Mouse (Mus musculus): ENCODE measurements at regions not wholly inside any gene's neighbourhood (a gene's known extent, or its start where the extent isn't known, plus 50 kb on each side); places are given as distances from the start of the nearest gene placed in this dataset.

DNA sequence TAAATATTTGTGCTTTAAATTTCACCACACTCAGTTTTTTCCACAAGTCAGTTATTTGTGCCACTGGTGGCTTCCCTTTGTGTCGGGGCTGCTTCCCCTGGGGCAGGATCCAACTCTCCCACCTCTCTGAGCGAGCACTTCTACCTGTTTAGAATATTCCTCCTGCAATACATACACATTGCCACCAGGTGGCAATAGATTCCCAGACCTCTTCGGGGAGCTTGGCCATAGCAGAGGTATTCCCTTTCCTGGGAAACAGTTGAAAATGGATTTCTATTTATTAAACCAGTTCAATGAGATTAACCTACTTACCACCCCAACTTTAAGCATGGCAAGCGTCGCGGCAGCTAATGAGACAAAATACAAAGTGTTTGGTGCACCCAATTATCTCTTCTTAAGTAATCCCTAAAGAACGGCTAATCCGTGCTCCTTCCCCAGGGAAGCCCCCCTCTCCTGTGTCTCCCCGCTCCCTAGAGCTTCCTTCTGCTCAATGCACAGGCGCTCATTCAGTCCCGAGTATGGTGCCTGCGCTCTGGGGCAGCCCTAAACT, 104.1 kb upstream of the Zc3h12a start:
- 48% methylated on average over 12 of the region's 12 CpGs for WGBS
- no peak overlapping the region for H3K27ac ChIP-seq (ENCODE audit: insufficient read depth, low read length)
- no peaks in the 10 kb centered on the region for H3K36me3 ChIP-seq (ENCODE audit: control insufficient read depth, insufficient read depth, low read length)
- no peak overlapping the region for H3K4me3 ChIP-seq (ENCODE audit: extremely low read depth, insufficient read depth, insufficient read length)
- H3K27me3 ChIP-seq (ENCODE audit: control insufficient read depth, insufficient read depth, low read length): no peaks in the 10 kb centered on the region; the same call in 1 of the 2 replicates
- TF ChIP-seq CTCF (IDR thresholded peaks at IDR 0.05; ENCODE audit: extremely low read depth, insufficient read depth, insufficient read length, insufficient replicate concordance): no peak
- DNase-seq (ENCODE audit: low read depth in 1 of 2, low spot score in 2 of 2): no peak
- H3K4me1 ChIP-seq (ENCODE audit: control insufficient read depth, insufficient read depth, insufficient read length): no peaks in the 10 kb centered on the region

DNA sequence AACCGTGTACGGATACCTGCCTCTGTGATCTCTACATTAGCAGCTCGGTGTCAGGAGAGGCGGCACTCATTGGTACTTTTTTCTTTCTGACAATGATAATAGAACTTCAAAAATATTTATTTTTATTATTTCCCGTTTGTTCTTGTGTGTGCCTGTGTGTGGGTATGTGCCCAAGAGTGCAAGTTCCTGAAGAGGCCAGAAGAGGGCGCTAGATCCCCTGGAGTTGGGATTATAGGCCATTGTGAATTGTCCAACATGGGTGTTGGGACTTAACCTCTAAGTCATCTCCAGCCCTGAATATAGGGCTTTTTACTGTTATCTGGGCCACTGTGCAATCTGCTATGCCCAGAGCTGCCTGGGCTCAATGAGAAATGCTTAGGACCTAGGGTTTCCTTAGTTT, 99.6 kb upstream of the Zc3h12a start:
- TF ChIP-seq CTCF (IDR thresholded peaks at IDR 0.05; ENCODE audit: extremely low read depth, insufficient read depth, insufficient read length, insufficient replicate concordance): no peak
- no peak for TF ChIP-seq POLR2A (IDR thresholded peaks at IDR 0.05; ENCODE audit: low read depth, low read length)
- H3K27ac ChIP-seq (ENCODE audit: insufficient read depth, low read length): no peak overlapping the region
- WGBS: 90% methylated on average over 6 of the region's 6 CpGs

DNA sequence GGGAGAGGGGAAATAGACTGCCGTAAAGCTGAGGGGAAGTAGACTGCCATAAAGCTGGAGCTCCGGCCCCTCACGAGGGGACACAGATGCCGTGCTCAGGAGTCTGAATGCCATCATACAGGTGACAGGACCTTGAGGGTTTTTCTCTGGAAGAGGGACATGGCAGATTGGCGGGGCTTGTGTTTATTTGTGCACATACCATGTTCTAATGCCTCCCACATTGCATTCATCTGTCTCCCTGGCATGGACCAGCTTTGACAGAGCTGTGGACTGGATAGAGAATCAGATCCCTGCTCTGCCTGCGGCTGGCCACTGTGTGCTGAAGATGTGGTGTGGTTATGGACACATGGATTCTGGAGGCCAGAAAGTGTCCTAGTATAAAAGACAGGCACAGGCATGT, 95.3 kb upstream of the Zc3h12a start:
- no peaks in the 10 kb centered on the region for H3K36me3 ChIP-seq (ENCODE audit: control insufficient read depth, insufficient read depth, low read length)
- no peak for DNase-seq (ENCODE audit: low read depth in 1 of 2, low spot score in 2 of 2)
- no peak overlapping the region for H3K4me3 ChIP-seq (ENCODE audit: extremely low read depth, insufficient read depth, insufficient read length)
- no peaks in the 10 kb centered on the region for H3K27me3 ChIP-seq (ENCODE audit: control insufficient read depth, insufficient read depth, low read length)
- TF ChIP-seq CTCF (IDR thresholded peaks at IDR 0.05; ENCODE audit: extremely low read depth, insufficient read depth, insufficient read length, insufficient replicate concordance) (no peak), POLR2A (IDR thresholded peaks at IDR 0.05; ENCODE audit: low read depth, low read length) (no peak)
- H3K27ac ChIP-seq (ENCODE audit: insufficient read depth, low read length): no peak overlapping the region
- H3K4me1 ChIP-seq (ENCODE audit: control insufficient read depth, insufficient read depth, insufficient read length): no peaks in the 10 kb centered on the region
- WGBS: 27% methylated on average over 6 of the region's 6 CpGs

More for the DNA sequence above, 99.6 kb upstream of the Zc3h12a start:
- Histone ChIP-seq H3K36me3 (ENCODE audit: control insufficient read depth, insufficient read depth, low read length) (no peaks in the 10 kb centered on the region), H3K4me3 (ENCODE audit: extremely low read depth, insufficient read depth, insufficient read length) (no peak overlapping the region), H3K27me3 (ENCODE audit: control insufficient read depth, insufficient read depth, low read length) (no peaks in the 10 kb centered on the region; the same call in 1 of the 2 replicates), H3K4me1 (ENCODE audit: control insufficient read depth, insufficient read depth, insufficient read length) (no peaks in the 10 kb centered on the region)
- no peak for DNase-seq (ENCODE audit: low read depth in 1 of 2, low spot score in 2 of 2)

GRCm38 (mm10) chr4:125220314-125220713, 92.7 kb upstream of the Zc3h12a start:
- Histone ChIP-seq H3K36me3 (ENCODE audit: control insufficient read depth, insufficient read depth, low read length) (no peaks in the 10 kb centered on the region), H3K4me3 (ENCODE audit: extremely low read depth, insufficient read depth, insufficient read length) (no peak overlapping the region), H3K4me1 (ENCODE audit: control insufficient read depth, insufficient read depth, insufficient read length) (no peaks in the 10 kb centered on the region), H3K27me3 (ENCODE audit: control insufficient read depth, insufficient read depth, low read length) (no peaks in the 10 kb centered on the region), H3K27ac (ENCODE audit: insufficient read depth, low read length) (no peak overlapping the region)
- 30% methylated on average over 7 of the region's 7 CpGs for WGBS
- DNase-seq (ENCODE audit: low read depth in 1 of 2, low spot score in 2 of 2): no peak
- no peak for TF ChIP-seq CTCF (IDR thresholded peaks at IDR 0.05; ENCODE audit: extremely low read depth, insufficient read depth, insufficient read length, insufficient replicate concordance)
- TF ChIP-seq POLR2A (IDR thresholded peaks at IDR 0.05; ENCODE audit: low read depth, low read length): no peak

GRCm38 (mm10) chr4:125219209-125219608, 91.6 kb upstream of the Zc3h12a start:
- Histone ChIP-seq H3K36me3 (ENCODE audit: control insufficient read depth, insufficient read depth, low read length) (no peaks in the 10 kb centered on the region), H3K4me3 (ENCODE audit: extremely low read depth, insufficient read depth, insufficient read length) (no peak overlapping the region), H3K27ac (ENCODE audit: insufficient read depth, low read length) (no peak overlapping the region), H3K27me3 (ENCODE audit: control insufficient read depth, insufficient read depth, low read length) (no peaks in the 10 kb centered on the region), H3K4me1 (ENCODE audit: control insufficient read depth, insufficient read depth, insufficient read length) (no peaks in the 10 kb centered on the region)
- DNase-seq (ENCODE audit: low read depth in 1 of 2, low spot score in 2 of 2): no peak
- 76% methylated on average over 5 of the region's 5 CpGs for WGBS
- TF ChIP-seq CTCF (IDR thresholded peaks at IDR 0.05; ENCODE audit: extremely low read depth, insufficient read depth, insufficient read length, insufficient replicate concordance): no peak
- TF ChIP-seq POLR2A (IDR thresholded peaks at IDR 0.05; ENCODE audit: low read depth, low read length): no peak

- no peaks in the 10 kb centered on the region for H3K27me3 ChIP-seq (ENCODE audit: control insufficient read depth, insufficient read depth, low read length)
- no peak for DNase-seq (ENCODE audit: low read depth in 1 of 2, low spot score in 2 of 2)
- no peaks in the 10 kb centered on the region for H3K36me3 ChIP-seq (ENCODE audit: control insufficient read depth, insufficient read depth, low read length)
- no peak for TF ChIP-seq CTCF (IDR thresholded peaks at IDR 0.05; ENCODE audit: extremely low read depth, insufficient read depth, insufficient read length, insufficient replicate concordance)
- no peak for TF ChIP-seq POLR2A (IDR thresholded peaks at IDR 0.05; ENCODE audit: low read depth, low read length)
- no peaks in the 10 kb centered on the region for H3K4me1 ChIP-seq (ENCODE audit: control insufficient read depth, insufficient read depth, insufficient read length)
- no peak overlapping the region for H3K27ac ChIP-seq (ENCODE audit: insufficient read depth, low read length)
- no peak overlapping the region for H3K4me3 ChIP-seq (ENCODE audit: extremely low read depth, insufficient read depth, insufficient read length)
- 74% methylated on average over 10 of the region's 10 CpGs for whole genome bisulfite sequencing
Measured at GRCm38 (mm10) chr4:125214306-125214705, 86.7 kb upstream of the Zc3h12a start.

DNA sequence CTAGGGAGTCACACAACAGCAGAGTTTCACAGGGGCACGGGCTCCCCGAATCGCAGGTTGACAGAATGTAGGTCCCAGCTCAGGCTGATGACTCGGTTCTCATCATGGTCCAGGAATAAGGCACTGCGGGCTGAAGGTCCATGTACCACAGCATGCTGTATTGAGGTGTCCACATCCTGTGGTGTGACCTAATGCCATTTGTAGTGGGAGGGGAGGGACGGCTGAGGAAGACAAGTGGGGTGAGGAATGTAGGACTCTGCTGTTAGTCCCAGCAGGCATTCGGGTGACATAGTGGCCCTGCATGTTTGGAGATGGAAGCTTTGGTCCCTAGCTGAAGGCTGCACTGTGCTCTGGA, 84.5 kb upstream of the Zc3h12a start:
- Histone ChIP-seq H3K4me1 (ENCODE audit: control insufficient read depth, insufficient read depth, insufficient read length) (no peaks in the 10 kb centered on the region), H3K27ac (ENCODE audit: insufficient read depth, low read length) (no peak overlapping the region), H3K36me3 (ENCODE audit: control insufficient read depth, insufficient read depth, low read length) (no peaks in the 10 kb centered on the region), H3K27me3 (ENCODE audit: control insufficient read depth, insufficient read depth, low read length) (no peaks in the 10 kb centered on the region), H3K4me3 (ENCODE audit: extremely low read depth, insufficient read depth, insufficient read length) (no peak overlapping the region)
- TF ChIP-seq POLR2A (IDR thresholded peaks at IDR 0.05; ENCODE audit: low read depth, low read length) (no peak), CTCF (IDR thresholded peaks at IDR 0.05; ENCODE audit: extremely low read depth, insufficient read depth, insufficient read length, insufficient replicate concordance) (no peak)
- no peak for DNase-seq (ENCODE audit: low read depth in 1 of 2, low spot score in 2 of 2)
- WGBS: 31% methylated on average over 7 of the region's 7 CpGs

Data from spleen, adult 2 months (tissue).